Mouse (Mus musculus): ENCODE results near the gene Exoc6b. TPM values are rescaled to one million over a fixed set of nuclear protein-coding genes. Genes with fewer than 3 reads are reported as not detected.

Exoc6b gene
- polyA plus RNA-seq, 1 experiment from 2014 or later = 44.1 TPM

GRCm38 (mm10) chr6:84745570-84745969 is 323.7 kb downstream of the Exoc6b start:
- Histone ChIP-seq H3K9me3 (no peaks in the 10 kb centered on the region), H3K36me3 (no peaks in the 10 kb centered on the region), H3K4me2 (replicated peaks) (no peak overlapping the region), H3K27ac (no peak overlapping the region), H3K4me3 (no peak overlapping the region), H3K9ac (no peak overlapping the region), H3K27me3 (replicated peaks) (no peaks in the 10 kb centered on the region), H3K4me1 (no peaks in the 10 kb centered on the region)
- 90% methylated on average over 7 of the region's 7 CpGs for WGBS
- no peak for ATAC-seq (ENCODE audit: low FRiP score, low read depth)

- H3K4me1 ChIP-seq = no peaks in the 10 kb centered on the region
- ATAC-seq (ENCODE audit: low FRiP score, low read depth) = no peak
- H3K9me3 ChIP-seq = no peaks in the 10 kb centered on the region
- WGBS = 73% methylated on average over 3 of the region's 3 CpGs
- H3K4me2 ChIP-seq (replicated peaks) = no peak overlapping the region
- H3K9ac ChIP-seq = no peak overlapping the region
- H3K4me3 ChIP-seq = no peak overlapping the region
- H3K36me3 ChIP-seq = no peaks in the 10 kb centered on the region
- H3K27ac ChIP-seq = no peak overlapping the region
- H3K27me3 ChIP-seq (replicated peaks) = no peaks in the 10 kb centered on the region
These were observed 327.1 kb downstream of the Exoc6b start for GRCm38 (mm10) chr6:84742227-84742626.

GRCm38 (mm10) chr6:84736942-84737341 is 332.4 kb downstream of the Exoc6b start:
- Histone ChIP-seq H3K27me3 (replicated peaks) (no peaks in the 10 kb centered on the region), H3K9ac (no peak overlapping the region), H3K4me1 (no peaks in the 10 kb centered on the region), H3K27ac (no peak overlapping the region), H3K36me3 (no peaks in the 10 kb centered on the region), H3K9me3 (no peaks in the 10 kb centered on the region), H3K4me2 (replicated peaks) (no peak overlapping the region), H3K4me3 (no peak overlapping the region)
- no peak for ATAC-seq (ENCODE audit: low FRiP score, low read depth)
- 70% methylated on average over 3 of the region's 3 CpGs for WGBS

DNA sequence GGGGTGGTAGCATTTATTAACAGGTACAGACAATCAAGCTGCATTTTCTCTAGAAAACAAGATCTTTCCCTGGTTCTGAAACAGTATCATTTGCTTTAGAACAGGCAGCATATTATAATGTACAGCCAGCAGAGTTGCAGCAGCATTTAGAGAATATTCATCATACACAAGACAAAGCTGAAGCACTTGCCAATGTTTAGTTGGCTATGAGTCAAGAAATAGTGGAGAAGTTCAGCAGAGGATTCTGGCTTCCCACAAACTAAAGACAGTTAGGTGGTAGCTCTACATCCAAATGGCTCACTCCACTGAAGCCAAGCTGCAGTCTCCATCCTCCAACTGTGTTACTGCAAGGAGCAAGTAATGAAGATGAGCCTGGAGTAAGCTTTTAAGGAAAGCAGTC is 342.4 kb downstream of the Exoc6b start:
- H3K4me2 ChIP-seq (replicated peaks) = no peak overlapping the region
- H3K4me3 ChIP-seq = no peak overlapping the region
- H3K27ac ChIP-seq = no peak overlapping the region
- no peaks in the 10 kb centered on the region for H3K9me3 ChIP-seq
- no peak overlapping the region for H3K9ac ChIP-seq
- ATAC-seq (ENCODE audit: low FRiP score, low read depth) = no peak
- H3K36me3 ChIP-seq = no peaks in the 10 kb centered on the region
- no peaks in the 10 kb centered on the region for H3K4me1 ChIP-seq
- no peaks in the 10 kb centered on the region for H3K27me3 ChIP-seq (replicated peaks)

DNA sequence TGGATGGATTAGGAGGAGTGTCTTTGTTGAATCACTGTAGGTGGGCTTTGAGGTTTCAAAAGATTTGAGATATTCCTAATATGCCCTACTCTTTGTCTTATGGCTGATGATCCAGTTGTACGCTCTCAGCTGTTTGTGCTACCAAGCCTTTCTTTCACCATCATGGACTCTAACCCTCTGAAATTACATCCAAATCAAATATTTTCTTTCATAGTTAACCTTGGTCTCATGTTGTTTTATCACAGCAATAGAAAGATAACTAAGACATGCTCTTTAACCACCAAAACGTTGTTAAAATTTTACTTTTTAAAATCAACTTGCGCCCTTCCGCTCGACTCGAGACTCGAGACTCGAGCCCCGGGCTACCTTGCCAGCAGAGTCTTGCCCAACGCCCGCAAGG is 356.1 kb downstream of the Exoc6b start:
- Histone ChIP-seq H3K4me1 (no peaks in the 10 kb centered on the region), H3K4me2 (replicated peaks) (no peak overlapping the region), H3K4me3 (no peak overlapping the region), H3K27me3 (replicated peaks) (no peaks in the 10 kb centered on the region), H3K9ac (no peak overlapping the region), H3K27ac (no peak overlapping the region), H3K9me3 (no peaks in the 10 kb centered on the region), H3K36me3 (no peaks in the 10 kb centered on the region)
- WGBS = 91% methylated on average over 11 of the region's 11 CpGs
- no peak for ATAC-seq (ENCODE audit: low FRiP score, low read depth)

DNA sequence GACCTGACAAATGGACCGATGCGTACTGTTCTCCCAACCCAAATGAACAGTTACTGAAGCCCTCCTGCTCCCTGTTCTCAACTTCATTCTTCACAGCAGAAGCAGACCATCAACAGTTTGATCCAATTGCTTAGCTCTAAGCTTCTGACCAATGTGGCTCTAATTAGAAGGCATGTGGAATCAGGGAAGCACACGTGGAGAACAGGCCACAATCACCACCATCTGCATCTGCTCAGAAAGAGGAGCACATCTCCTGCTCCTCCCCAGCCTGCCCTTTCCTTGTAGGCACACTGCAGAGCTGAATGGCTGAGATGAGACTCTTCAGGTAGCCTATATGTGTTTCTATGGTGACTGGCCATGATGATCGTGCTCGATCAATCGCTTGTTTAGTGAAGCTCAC is 358.5 kb downstream of the Exoc6b start:
- Histone ChIP-seq H3K4me1 (no peaks in the 10 kb centered on the region), H3K9ac (no peak overlapping the region), H3K27me3 (replicated peaks) (no peaks in the 10 kb centered on the region), H3K4me2 (replicated peaks) (no peak overlapping the region), H3K9me3 (no peaks in the 10 kb centered on the region), H3K36me3 (no peaks in the 10 kb centered on the region), H3K27ac (no peak overlapping the region), H3K4me3 (no peak overlapping the region)
- ATAC-seq (ENCODE audit: low FRiP score, low read depth) = no peak
- 83% methylated on average over 6 of the region's 6 CpGs for WGBS

DNA sequence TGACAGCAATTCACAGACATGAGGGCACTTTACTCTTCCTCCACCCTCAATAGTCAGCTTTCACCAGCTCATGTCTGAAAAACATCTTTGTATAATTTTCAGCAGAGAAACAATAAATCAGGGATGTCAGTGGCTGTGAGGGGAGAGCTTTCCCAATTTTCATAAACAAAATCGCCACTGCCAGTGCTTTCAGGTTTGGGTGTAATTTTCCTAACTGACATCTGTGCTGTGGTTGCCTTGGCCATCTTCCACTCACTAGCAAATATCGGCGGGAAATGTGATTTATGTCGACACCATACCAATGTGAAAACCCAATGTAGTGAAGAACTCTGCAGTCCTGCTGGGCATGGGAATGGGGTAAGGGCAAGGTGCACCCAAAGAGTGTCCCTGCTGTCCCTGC is 360.7 kb downstream of the Exoc6b start:
- Histone ChIP-seq H3K36me3 (no peaks in the 10 kb centered on the region), H3K4me1 (no peaks in the 10 kb centered on the region), H3K9me3 (no peaks in the 10 kb centered on the region), H3K4me3 (no peak overlapping the region), H3K9ac (no peak overlapping the region), H3K27ac (no peak overlapping the region), H3K27me3 (replicated peaks) (no peaks in the 10 kb centered on the region), H3K4me2 (replicated peaks) (no peak overlapping the region)
- WGBS = 73% methylated on average over 4 of the region's 4 CpGs
- no peak for ATAC-seq (ENCODE audit: low FRiP score, low read depth)

DNA sequence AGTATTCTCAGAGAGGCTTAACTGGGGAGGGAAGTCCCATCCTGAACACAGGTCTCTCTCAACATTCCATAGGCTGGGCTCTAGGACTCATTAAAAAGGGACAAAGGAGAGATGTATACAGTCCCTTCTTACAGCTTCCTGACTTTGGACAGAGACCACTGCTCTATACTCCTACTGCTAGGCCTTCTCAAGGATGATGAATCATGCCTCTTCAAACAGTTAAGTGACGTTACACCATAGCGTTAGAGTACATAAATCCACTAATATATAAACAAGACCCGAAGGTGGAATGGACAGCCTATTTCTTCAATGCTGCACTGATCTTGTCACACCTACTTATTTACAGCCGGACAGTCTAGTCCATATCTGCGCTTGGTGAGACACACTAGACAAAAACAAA is 369.7 kb downstream of the Exoc6b start:
- no peaks in the 10 kb centered on the region for H3K36me3 ChIP-seq
- no peaks in the 10 kb centered on the region for H3K27me3 ChIP-seq (replicated peaks)
- ATAC-seq (ENCODE audit: low FRiP score, low read depth) = no peak
- peaks cover 17% of the 10 kb centered on the region for H3K4me1 ChIP-seq
- no peak overlapping the region for H3K4me2 ChIP-seq (replicated peaks)
- no peaks in the 10 kb centered on the region for H3K9me3 ChIP-seq
- H3K9ac ChIP-seq = no peak overlapping the region
- no peak overlapping the region for H3K27ac ChIP-seq
- H3K4me3 ChIP-seq = no peak overlapping the region
- WGBS = 56% methylated on average over 5 of the region's 5 CpGs

DNA sequence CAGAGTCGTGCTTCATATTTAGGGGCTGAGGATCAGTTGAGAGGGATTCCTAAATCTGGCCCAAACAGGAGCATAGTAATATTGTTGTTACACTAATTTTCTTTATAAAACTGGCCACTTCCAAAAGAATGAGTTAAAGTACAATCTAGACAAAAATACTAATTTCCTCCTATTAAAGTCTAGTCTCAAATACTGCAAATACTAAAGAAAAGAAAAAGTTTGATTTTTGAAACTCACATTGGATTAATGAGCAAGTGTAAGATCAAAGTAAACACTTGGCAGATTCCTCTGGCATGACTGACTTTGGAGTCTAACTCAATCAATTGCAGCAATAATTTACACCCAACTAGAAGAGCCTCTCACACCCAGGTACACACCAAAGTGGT is 371.0 kb downstream of the Exoc6b start:
- H3K4me3 ChIP-seq = no peak overlapping the region
- no peak overlapping the region for H3K9ac ChIP-seq
- peaks cover 17% of the 10 kb centered on the region for H3K4me1 ChIP-seq
- WGBS = 76% methylated on average over 1 of the region's 1 CpGs
- H3K4me2 ChIP-seq (replicated peaks) = no peak overlapping the region
- no peaks in the 10 kb centered on the region for H3K9me3 ChIP-seq
- no peaks in the 10 kb centered on the region for H3K36me3 ChIP-seq
- no peaks in the 10 kb centered on the region for H3K27me3 ChIP-seq (replicated peaks)
- ATAC-seq (ENCODE audit: low FRiP score, low read depth) = no peak
- H3K27ac ChIP-seq = no peak overlapping the region

DNA sequence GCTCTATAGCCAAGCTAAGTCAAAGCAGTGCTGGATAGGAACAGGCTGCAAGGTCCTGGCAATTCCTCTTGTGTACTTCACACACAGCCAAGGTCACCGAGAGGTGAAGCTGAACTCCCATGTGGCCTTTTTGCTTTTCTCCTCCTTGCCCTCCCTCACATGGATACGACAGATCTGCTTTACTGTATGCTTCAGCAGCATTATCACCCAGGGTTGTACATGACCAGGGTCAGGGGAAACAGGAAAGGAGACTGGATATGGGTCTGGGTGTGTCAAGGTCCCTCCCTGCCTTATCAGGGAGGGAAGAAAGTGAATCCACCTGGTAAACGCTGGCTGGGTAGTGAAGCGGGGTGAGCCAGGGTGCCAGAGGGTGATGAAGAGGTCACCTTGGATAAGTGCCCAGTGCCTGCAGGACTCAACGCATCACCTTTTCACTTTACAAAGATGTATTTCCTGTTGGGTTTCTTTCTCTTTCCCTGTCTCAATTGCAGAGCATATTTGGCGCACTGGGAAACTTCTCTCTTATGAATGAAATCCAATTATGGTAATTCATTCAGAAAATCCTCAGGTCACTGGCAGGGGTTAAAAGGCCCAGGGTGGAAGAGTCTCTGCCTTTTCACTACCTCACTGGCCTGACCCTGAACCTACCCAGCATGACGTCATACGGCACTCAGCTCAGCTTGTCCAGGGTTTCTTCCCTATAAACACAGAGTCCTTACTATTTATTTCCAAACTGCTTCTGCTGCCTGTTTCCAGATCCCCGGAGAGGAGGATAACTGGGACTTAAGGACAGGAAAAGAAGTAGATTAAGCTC is 371.6 kb downstream of the Exoc6b start:
- no peak overlapping the region for H3K4me2 ChIP-seq (replicated peaks)
- no peak overlapping the region for H3K4me3 ChIP-seq
- 35% methylated on average over 9 of the region's 9 CpGs for WGBS
- H3K27me3 ChIP-seq (replicated peaks) = no peaks in the 10 kb centered on the region
- ATAC-seq (ENCODE audit: low FRiP score, low read depth) = no peak
- no peak overlapping the region for H3K27ac ChIP-seq
- H3K9me3 ChIP-seq = no peaks in the 10 kb centered on the region
- H3K9ac ChIP-seq = no peak overlapping the region
- peaks cover 17% of the 10 kb centered on the region for H3K4me1 ChIP-seq
- H3K36me3 ChIP-seq = no peaks in the 10 kb centered on the region

DNA sequence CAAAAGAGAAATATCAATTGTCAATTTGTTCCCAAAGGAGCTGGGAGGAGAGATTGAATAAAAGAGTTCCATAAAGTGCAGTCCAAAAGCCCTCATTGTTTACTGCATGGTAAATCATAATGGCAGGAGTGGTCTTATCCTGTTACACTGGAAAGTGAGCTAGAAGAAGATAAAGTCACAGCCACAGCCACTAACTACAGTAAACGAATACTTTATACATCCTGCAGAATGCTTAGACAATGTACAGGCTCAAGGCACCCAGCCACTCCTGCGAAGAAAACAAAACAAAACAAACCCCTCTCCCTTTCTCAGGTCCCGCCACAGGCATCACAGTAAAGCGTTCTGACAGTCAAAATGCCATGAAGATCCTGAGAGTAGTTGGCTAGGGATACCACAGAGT is 375.5 kb downstream of the Exoc6b start:
- 67% methylated on average over 4 of the region's 4 CpGs for WGBS
- Histone ChIP-seq H3K9me3 (no peaks in the 10 kb centered on the region), H3K36me3 (no peaks in the 10 kb centered on the region), H3K27ac (no peak overlapping the region), H3K4me1 (peaks cover 11% of the 10 kb centered on the region), H3K4me2 (replicated peaks) (no peak overlapping the region), H3K27me3 (replicated peaks) (no peaks in the 10 kb centered on the region), H3K9ac (no peak overlapping the region), H3K4me3 (no peak overlapping the region)
- no peak for ATAC-seq (ENCODE audit: low FRiP score, low read depth)

DNA sequence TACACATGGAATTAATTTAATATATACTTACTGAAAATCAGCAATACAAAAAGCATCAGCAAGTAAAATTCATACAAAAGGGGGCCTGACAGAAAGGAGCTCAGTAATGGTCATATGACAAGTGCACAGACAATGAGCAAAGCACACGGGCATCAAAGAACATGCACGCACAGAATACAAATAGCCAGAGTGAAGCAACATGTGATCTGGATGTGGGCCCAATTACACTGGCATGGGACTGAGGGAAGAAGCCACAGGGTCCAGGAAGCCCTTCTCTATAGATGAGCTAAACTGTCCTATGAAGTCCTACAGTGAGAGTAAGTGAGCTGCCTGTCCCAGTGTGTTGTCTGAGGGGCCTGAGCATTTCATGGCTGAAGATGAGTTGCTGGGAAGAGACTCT is 376.1 kb downstream of the Exoc6b start:
- H3K4me1 ChIP-seq = peaks cover 11% of the 10 kb centered on the region
- H3K27ac ChIP-seq = no peak overlapping the region
- H3K9ac ChIP-seq = no peak overlapping the region
- no peak for ATAC-seq (ENCODE audit: low FRiP score, low read depth)
- H3K27me3 ChIP-seq (replicated peaks) = no peaks in the 10 kb centered on the region
- no peak overlapping the region for H3K4me3 ChIP-seq
- 65% methylated on average over 2 of the region's 2 CpGs for WGBS
- H3K9me3 ChIP-seq = no peaks in the 10 kb centered on the region
- no peaks in the 10 kb centered on the region for H3K36me3 ChIP-seq
- no peak overlapping the region for H3K4me2 ChIP-seq (replicated peaks)

DNA sequence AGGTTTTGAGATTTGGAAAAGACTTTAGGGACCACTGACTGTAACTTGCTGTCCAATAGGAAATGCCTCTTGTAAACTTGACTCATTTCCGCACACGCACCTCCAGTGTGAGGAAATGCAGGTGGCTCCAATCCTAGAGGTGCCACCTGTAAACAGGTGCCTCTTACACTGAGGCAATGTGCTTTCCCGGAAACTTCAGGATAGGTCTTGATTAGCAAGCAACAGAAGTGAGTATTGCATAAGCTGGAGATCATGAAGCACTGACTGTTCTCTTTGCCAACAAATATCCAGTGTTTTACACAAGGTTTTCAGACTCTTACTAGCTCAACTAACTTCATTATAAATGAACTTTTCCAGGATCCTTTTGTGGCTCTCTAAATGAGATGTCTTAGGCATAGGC is 377.4 kb downstream of the Exoc6b start:
- no peak overlapping the region for H3K4me3 ChIP-seq

More for the DNA sequence above, 377.4 kb downstream of the Exoc6b start:
- no peak for ATAC-seq (ENCODE audit: low FRiP score, low read depth)
- no peaks in the 10 kb centered on the region for H3K4me1 ChIP-seq
- H3K9me3 ChIP-seq = no peaks in the 10 kb centered on the region
- H3K36me3 ChIP-seq = no peaks in the 10 kb centered on the region
- no peaks in the 10 kb centered on the region for H3K27me3 ChIP-seq (replicated peaks)
- H3K9ac ChIP-seq = no peak overlapping the region
- no peak overlapping the region for H3K27ac ChIP-seq
- 89% methylated on average over 3 of the region's 3 CpGs for WGBS
- H3K4me2 ChIP-seq (replicated peaks) = no peak overlapping the region

Data from neural tube, embryonic 12.5 days (tissue).